Mouse (Mus musculus) right cerebral cortex, postnatal 36 days (tissue): Measurements from ENCODE around the gene Ltn1.

Experiments
- DNase-seq, 2 experiments: peaks; one replicate each; pipeline ENCODE4 v3.0.0; 2022; ENCODE audit warnings: low spot score in 2 of 2, mixed read lengths in 1 of 2

Gene Ltn1

GRCm38 (mm10) chr16:87393813-87394548 lies 38.4 kb downstream of the Ltn1 start:
- DNase-seq: peak; percentile 42 to 65

- DNase-seq: no peak
Observed at GRCm38 (mm10) chr16:87387444-87387977, 44.9 kb downstream of the Ltn1 start.

- no peak for DNase-seq
Observed at GRCm38 (mm10) chr16:87384366-87384765, 48.0 kb downstream of the Ltn1 start.

- DNase-seq: no peak
Observed at GRCm38 (mm10) chr16:87382996-87383395, 49.4 kb downstream of the Ltn1 start.

- no peak for DNase-seq
Observed at GRCm38 (mm10) chr16:87366445-87366844, 66.0 kb downstream of the Ltn1 start.

- DNase-seq: no peak
Observed at GRCm38 (mm10) chr16:87366035-87366434, 66.4 kb downstream of the Ltn1 start.

- no peak for DNase-seq
Observed at GRCm38 (mm10) chr16:87364231-87364630, 68.2 kb downstream of the Ltn1 start.

GRCm38 (mm10) chr16:87360096-87360495 lies 72.3 kb downstream of the Ltn1 start:
- no peak for DNase-seq

- DNase-seq: no peak
Observed at GRCm38 (mm10) chr16:87354748-87355147, 77.7 kb downstream of the Ltn1 start.

- peak; percentile 87 to 89 for DNase-seq
Observed at GRCm38 (mm10) chr16:87354075-87354583, 78.3 kb downstream of the Ltn1 start, which contains the start of gene N6amt1. TSS of gene N6amt1 (plus strand) at chr16:87354185.

- DNase-seq: no peak
Observed at GRCm38 (mm10) chr16:87353605-87354004, 78.8 kb downstream of the Ltn1 start.

- DNase-seq: no peak
Observed at GRCm38 (mm10) chr16:87351386-87352105, 80.9 kb downstream of the Ltn1 start.

GRCm38 (mm10) chr16:87348133-87348532 lies 84.3 kb downstream of the Ltn1 start:
- DNase-seq: no peak

- no peak for DNase-seq
Observed at GRCm38 (mm10) chr16:87341043-87341572, 91.3 kb downstream of the Ltn1 start.

- DNase-seq: no peak
Observed at GRCm38 (mm10) chr16:87334756-87335155, 97.7 kb downstream of the Ltn1 start.

- no peak for DNase-seq
Observed at GRCm38 (mm10) chr16:87329986-87330385, 102.4 kb downstream of the Ltn1 start.
